Mouse (Mus musculus) lung, embryonic 14.5 days (tissue): ENCODE results near the gene Cidec. TPM values are rescaled to one million over a fixed set of nuclear protein-coding genes. Genes with fewer than 3 reads are reported as not detected.
A peak's percentile ranks its signal among the peaks of the same experiment; 100 is the strongest.

Experiments used
- ATAC-seq: fragments of 200-750 bp; cut with Nextera tagmentation; 2 replicates; pipeline ENCODE4 v1.8.0; 2017; ENCODE audit warnings: mild to moderate bottlenecking, moderate TSS enrichment, moderate library complexity; ENCODE audit not compliant: insufficient read depth
- DNase-seq: peaks from one replicate; pipeline ENCODE4 v3.0.0-alpha.2; 2015
- H3K27ac ChIP-seq: fragments of 300-500 bp; sonication (generic); 2 replicates; pipeline ENCODE4 v1.5.1; 2014; ENCODE audit warnings: low read depth, mild to moderate bottlenecking, moderate library complexity
- H3K27me3 ChIP-seq: fragments of 300-500 bp; sonication (generic); 2 replicates; pipeline ENCODE4 v1.6.1; 2014; ENCODE audit warnings: low read length, control low read depth; ENCODE audit not compliant: insufficient read depth
- H3K36me3 ChIP-seq: fragments of 300-500 bp; sonication (generic); 2 replicates; pipeline ENCODE4 v1.6.1; 2014; ENCODE audit warnings: control low read depth; ENCODE audit not compliant: insufficient read depth
- H3K4me1 ChIP-seq: fragments of 300-500 bp; sonication (generic); 2 replicates; pipeline ENCODE4 v1.6.1; 2014; ENCODE audit warnings: antibody characterized with exemption, control low read depth; ENCODE audit not compliant: insufficient read depth
- H3K4me2 ChIP-seq: fragments of 300-500 bp; sonication (generic); 2 replicates; pipeline ENCODE4 v1.6.1; 2014; ENCODE audit warnings: mild to moderate bottlenecking
- H3K4me3 ChIP-seq: fragments of 300-500 bp; sonication (generic); 2 replicates; pipeline ENCODE4 v1.5.1; 2014; ENCODE audit warnings: low read depth, low read length
- H3K9ac ChIP-seq: fragments of 300-500 bp; sonication (generic); 2 replicates; pipeline ENCODE4 v1.6.1; 2014
- H3K9me3 ChIP-seq: fragments of 300-500 bp; sonication (generic); 2 replicates; pipeline ENCODE4 v1.6.1; 2016; ENCODE audit warnings: low read depth, low read length, control low read depth
- CTCF ChIP-seq: IDR thresholded peaks from 2 replicates; pipeline ENCODE4 v1.5.1; 2016; ENCODE audit warnings: antibody characterized with exemption, low read depth
- WGBS: fragments of 180-500 bp; shearing (Covaris S2); extraction: QIAGEN DNeasy Blood & Tissue Kit; methylation state at CpG from one replicate; pipeline ENCODE4 v1.1.7; 2014; 5-methylcytosine and 5-hydroxymethylcytosine counted together
- polyA plus RNA-seq: library from polyadenylated mRNA; unstranded; fragments of >200 nt; fragmentation: Nextera tagmentation; extraction: Ambion mirVana; gene quantifications from 2 replicates; pipeline ENCODE4 v1.2.1, GENCODE M21; 2014

Cidec gene
- polyA plus RNA-seq, 1 experiment from 2014 or later = not detected

GRCm38 (mm10) chr6:113416416-113416815 lies 19.1 kb downstream of the Cidec start:
- TF ChIP-seq CTCF = no peak
- no peak overlapping the region for H3K4me3 ChIP-seq
- DNase-seq (no peak), ATAC-seq (no peak)
- WGBS = 78% methylated on average over 5 of the region's 5 CpGs
- peaks cover 16% of the 10 kb centered on the region for H3K36me3 ChIP-seq
- H3K4me1 ChIP-seq = peaks cover 8% of the 10 kb centered on the region; the same call in 1 of the 2 replicates
- no peaks in the 10 kb centered on the region for H3K27me3 ChIP-seq
- H3K27ac ChIP-seq = no peak overlapping the region
- H3K9me3 ChIP-seq = no peaks in the 10 kb centered on the region
- no peak overlapping the region for H3K4me2 ChIP-seq
- H3K9ac ChIP-seq = no peak overlapping the region

GRCm38 (mm10) chr6:113410001-113410400 lies 25.6 kb downstream of the Cidec start:
- Histone ChIP-seq H3K27ac (no peak overlapping the region), H3K9ac (no peak overlapping the region), H3K4me3 (no peak overlapping the region), H3K4me2 (no peak overlapping the region), H3K36me3 (peaks cover 3% of the 10 kb centered on the region; the same call in 1 of the 2 replicates), H3K27me3 (no peaks in the 10 kb centered on the region), H3K9me3 (no peaks in the 10 kb centered on the region), H3K4me1 (no peaks in the 10 kb centered on the region)
- TF ChIP-seq CTCF = no peak
- no peak for ATAC-seq
- DNase-seq = no peak
- 32% methylated on average over 1 of the region's 1 CpGs for WGBS

GRCm38 (mm10) chr6:113406683-113407082 lies 28.9 kb downstream of the Cidec start:
- H3K9me3 ChIP-seq = no peaks in the 10 kb centered on the region
- H3K27ac ChIP-seq = no peak overlapping the region
- H3K36me3 ChIP-seq = no peaks in the 10 kb centered on the region
- TF ChIP-seq CTCF = peak; percentile 35; the same call in 1 of the 2 replicates
- no peaks in the 10 kb centered on the region for H3K4me1 ChIP-seq
- H3K4me3 ChIP-seq = no peak overlapping the region
- WGBS = 77% methylated on average over 9 of the region's 9 CpGs
- no peak for ATAC-seq
- no peak for DNase-seq
- no peak overlapping the region for H3K4me2 ChIP-seq
- H3K9ac ChIP-seq = no peak overlapping the region
- no peaks in the 10 kb centered on the region for H3K27me3 ChIP-seq

- Histone ChIP-seq H3K36me3 (no peaks in the 10 kb centered on the region), H3K27ac (no peak overlapping the region)
Measured at GRCm38 (mm10) chr6:113405483-113405882, 30.1 kb downstream of the Cidec start.

GRCm38 (mm10) chr6:113404649-113405448 lies 30.7 kb downstream of the Cidec start:
- H3K9me3 ChIP-seq = no peaks in the 10 kb centered on the region
- ATAC-seq (no peak), DNase-seq (no peak)
- TF ChIP-seq CTCF = no peak
- no peak overlapping the region for H3K4me3 ChIP-seq
- H3K27me3 ChIP-seq = no peaks in the 10 kb centered on the region
- no peak overlapping the region for H3K9ac ChIP-seq
- no peak overlapping the region for H3K4me2 ChIP-seq
- H3K27ac ChIP-seq = no peak overlapping the region
- no peaks in the 10 kb centered on the region for H3K36me3 ChIP-seq
- WGBS = 72% methylated on average over 12 of the region's 12 CpGs
- H3K4me1 ChIP-seq = no peaks in the 10 kb centered on the region

More at GRCm38 (mm10) chr6:113405483-113405882, 30.1 kb downstream of the Cidec start:
- TF ChIP-seq CTCF = no peak
- Histone ChIP-seq H3K27me3 (no peaks in the 10 kb centered on the region), H3K4me1 (no peaks in the 10 kb centered on the region), H3K4me3 (no peak overlapping the region), H3K9me3 (no peaks in the 10 kb centered on the region), H3K4me2 (no peak overlapping the region), H3K9ac (no peak overlapping the region)
- DNase-seq (no peak), ATAC-seq (no peak)
- 89% methylated on average over 6 of the region's 6 CpGs for WGBS

- no peak overlapping the region for H3K4me2 ChIP-seq
- H3K36me3 ChIP-seq = no peaks in the 10 kb centered on the region
- TF ChIP-seq CTCF = no peak
- ATAC-seq = no peak
- 84% methylated on average over 13 of the region's 13 CpGs for WGBS
- H3K27ac ChIP-seq = no peak overlapping the region
- no peaks in the 10 kb centered on the region for H3K4me1 ChIP-seq
- no peak overlapping the region for H3K4me3 ChIP-seq
- DNase-seq = no peak
- no peak overlapping the region for H3K9ac ChIP-seq
- H3K9me3 ChIP-seq = no peaks in the 10 kb centered on the region
- H3K27me3 ChIP-seq = no peaks in the 10 kb centered on the region
Measured at GRCm38 (mm10) chr6:113402094-113402493, 33.5 kb downstream of the Cidec start.

GRCm38 (mm10) chr6:113396270-113397030 lies 39.1 kb downstream of the Cidec start:
- H3K9me3 ChIP-seq = no peaks in the 10 kb centered on the region
- ATAC-seq (no peak), DNase-seq (no peak)
- H3K9ac ChIP-seq = no peak overlapping the region
- no peaks in the 10 kb centered on the region for H3K4me1 ChIP-seq
- 74% methylated on average over 10 of the region's 10 CpGs for WGBS
- no peak for TF ChIP-seq CTCF
- H3K27ac ChIP-seq = no peak overlapping the region
- no peak overlapping the region for H3K4me2 ChIP-seq
- no peaks in the 10 kb centered on the region for H3K27me3 ChIP-seq
- 0 out of 2 replicates have a peak, but pooled peaks cover under 1% of the 10 kb centered on the region for H3K36me3 ChIP-seq
- H3K4me3 ChIP-seq = no peak overlapping the region
